Mouse (Mus musculus) heart, embryonic 15.5 days (tissue): Measurements from ENCODE around the gene Ptpn7. TPM values are rescaled to one million over a fixed set of nuclear protein-coding genes. Genes with fewer than 3 reads are reported as not detected.
A peak's percentile ranks its signal among the peaks of the same experiment; 100 is the strongest.
"Not testable (repeated sequence)": the region's sequence is repeated elsewhere in the genome, so short reads cannot be mapped to it uniquely, and the experiment has no call there.

Source experiments
- ATAC-seq: fragments of 200-750 bp; cut with Nextera tagmentation; replicated peaks from 2 replicates; pipeline ENCODE4 v1.8.0; 2017; ENCODE audit warnings: low read depth, moderate TSS enrichment; ENCODE audit not compliant: insufficient number of reproducible peaks, insufficient read depth, low FRiP score
- H3K27ac ChIP-seq: fragments of 300-500 bp; sonication (generic); 2 replicates; pipeline ENCODE4 v1.5.1; 2015; ENCODE audit warnings: mild to moderate bottlenecking, inconsistent platforms
- H3K27me3 ChIP-seq: fragments of 300-500 bp; sonication (generic); 2 replicates; pipeline ENCODE4 v1.6.1; 2015; ENCODE audit warnings: inconsistent platforms
- H3K36me3 ChIP-seq: fragments of 300-500 bp; sonication (generic); 2 replicates; pipeline ENCODE4 v1.6.1; 2015; ENCODE audit warnings: mild to moderate bottlenecking, inconsistent platforms
- H3K4me1 ChIP-seq: fragments of 300-500 bp; sonication (generic); replicated peaks from 2 replicates; pipeline ENCODE4 v1.6.1; 2015; ENCODE audit warnings: inconsistent platforms
- H3K4me2 ChIP-seq: fragments of 300-500 bp; sonication (generic); 2 replicates; pipeline ENCODE4 v1.6.1; 2015; ENCODE audit warnings: inconsistent platforms, mild to moderate bottlenecking, moderate library complexity
- H3K4me3 ChIP-seq: fragments of 300-500 bp; sonication (generic); 2 replicates; pipeline ENCODE4 v1.5.1; 2015; ENCODE audit warnings: mild to moderate bottlenecking, inconsistent platforms
- H3K9ac ChIP-seq: fragments of 300-500 bp; sonication (generic); 2 replicates; pipeline ENCODE4 v1.6.1; 2015; ENCODE audit warnings: mild to moderate bottlenecking, inconsistent platforms
- H3K9me3 ChIP-seq: fragments of 300-500 bp; sonication (generic); replicated peaks from 2 replicates; pipeline ENCODE4 v1.6.1; 2016; ENCODE audit warnings: inconsistent platforms
- WGBS: fragments of 180-500 bp; shearing (Covaris S2); methylation state at CpG from one replicate; pipeline ENCODE4 v1.1.7; 2015; ENCODE audit warnings: mixed read lengths; 5-methylcytosine and 5-hydroxymethylcytosine counted together
- polyA plus RNA-seq: library from polyadenylated mRNA; unstranded; fragments of >200 nt; fragmentation: Nextera tagmentation; extraction: Ambion mirVana; gene quantifications from 2 replicates; pipeline ENCODE4 v1.2.1, GENCODE M21; 2015

Gene Ptpn7
- polyA plus RNA-seq, 1 experiment from 2014 or later = 1.8 TPM

- Histone ChIP-seq H3K27ac (no peak overlapping the region), H3K4me3 (no peak overlapping the region), H3K9me3 (no peaks in the 10 kb centered on the region), H3K4me1 (peaks cover 47% of the 10 kb centered on the region), H3K4me2 (no peak overlapping the region), H3K36me3 (no peaks in the 10 kb centered on the region), H3K9ac (no peak overlapping the region), H3K27me3 (peaks cover 55% of the 10 kb centered on the region)
- no peak for ATAC-seq
- 56% methylated on average over 7 of the region's 7 CpGs for WGBS
Measured at GRCm38 (mm10) chr1:135100400-135100799, 32.1 kb upstream of the Ptpn7 start.

- WGBS = under 1% methylated on average over 40 of the region's 40 CpGs
- peak within 1 kb of the TSS; percentile 78 for H3K4me2 ChIP-seq
- ATAC-seq = 0 out of 2 replicates have a peak, but pooled peaks have one; percentile 25
- peaks cover 88% of the 10 kb centered on the region for H3K27me3 ChIP-seq
- peak within 1 kb of the TSS; percentile 43 for H3K9ac ChIP-seq
- no peaks in the 10 kb centered on the region for H3K36me3 ChIP-seq
- H3K27ac ChIP-seq = no peak within 1 kb of the TSS
- peaks cover 26% of the 10 kb centered on the region for H3K4me1 ChIP-seq
- peak within 1 kb of the TSS; percentile 51 for H3K4me3 ChIP-seq
- no peaks in the 10 kb centered on the region for H3K9me3 ChIP-seq
Measured at GRCm38 (mm10) chr1:135105124-135105523, 27.4 kb upstream of the Ptpn7 start, which contains the start of gene Lgr6. Gene Lgr6, minus strand, starts transcription at chr1:135105276.

GRCm38 (mm10) chr1:135105951-135106350 lies 26.5 kb upstream of the Ptpn7 start:
- Histone ChIP-seq H3K4me2 (peak overlapping the region; percentile 78), H3K9ac (no peak overlapping the region), H3K4me3 (peak overlapping the region; percentile 51), H3K36me3 (no peaks in the 10 kb centered on the region), H3K4me1 (peaks cover 24% of the 10 kb centered on the region), H3K27me3 (peaks cover 87% of the 10 kb centered on the region), H3K9me3 (no peaks in the 10 kb centered on the region), H3K27ac (no peak overlapping the region)
- WGBS = 2% methylated on average over 8 of the region's 8 CpGs
- ATAC-seq = no peak

- Histone ChIP-seq H3K27me3 (peaks cover 68% of the 10 kb centered on the region), H3K27ac (no peak overlapping the region), H3K9ac (no peak overlapping the region), H3K4me2 (no peak overlapping the region), H3K36me3 (no peaks in the 10 kb centered on the region), H3K4me1 (peaks cover 24% of the 10 kb centered on the region), H3K9me3 (no peaks in the 10 kb centered on the region), H3K4me3 (no peak overlapping the region)
- no peak for ATAC-seq
- WGBS = 42% methylated on average over 6 of the region's 6 CpGs
Measured at GRCm38 (mm10) chr1:135108611-135109010, 23.9 kb upstream of the Ptpn7 start.

GRCm38 (mm10) chr1:135110075-135110474 lies 22.4 kb upstream of the Ptpn7 start:
- no peaks in the 10 kb centered on the region for H3K36me3 ChIP-seq
- 19% methylated on average over 6 of the region's 6 CpGs for WGBS
- H3K27me3 ChIP-seq = peaks cover 62% of the 10 kb centered on the region
- peaks cover 14% of the 10 kb centered on the region for H3K4me1 ChIP-seq
- no peaks in the 10 kb centered on the region for H3K9me3 ChIP-seq
- ATAC-seq = no peak
- H3K27ac ChIP-seq = no peak overlapping the region
- no peak overlapping the region for H3K9ac ChIP-seq
- no peak overlapping the region for H3K4me3 ChIP-seq
- H3K4me2 ChIP-seq = no peak overlapping the region

- H3K9ac ChIP-seq, H3K4me2 ChIP-seq, H3K9me3 ChIP-seq, H3K4me1 ChIP-seq, H3K4me3 ChIP-seq, H3K36me3 ChIP-seq, ATAC-seq, H3K27ac ChIP-seq: not testable (repeated sequence)
- 52% methylated on average over 5 of the region's 5 CpGs for WGBS
- peaks cover 53% of the 10 kb centered on the region for H3K27me3 ChIP-seq
Measured at GRCm38 (mm10) chr1:135111271-135111670, 21.2 kb upstream of the Ptpn7 start.

GRCm38 (mm10) chr1:135112661-135113060 lies 19.8 kb upstream of the Ptpn7 start:
- Histone ChIP-seq H3K9me3 (no peaks in the 10 kb centered on the region), H3K27me3 (peaks cover 42% of the 10 kb centered on the region), H3K27ac (no peak overlapping the region), H3K4me1 (peaks cover 6% of the 10 kb centered on the region; the same call in 1 of the 2 replicates), H3K36me3 (no peaks in the 10 kb centered on the region), H3K9ac (no peak overlapping the region), H3K4me3 (no peak overlapping the region), H3K4me2 (no peak overlapping the region)
- no peak for ATAC-seq
- WGBS = 11% methylated on average over 8 of the region's 8 CpGs

- 91% methylated on average over 8 of the region's 8 CpGs for WGBS
- ATAC-seq = no peak
Measured at GRCm38 (mm10) chr1:135124573-135125363, 7.7 kb upstream of the Ptpn7 start.

GRCm38 (mm10) chr1:135125990-135126389 lies 6.5 kb upstream of the Ptpn7 start:
- 0 out of 2 replicates have a peak, but pooled peaks have one; percentile 3 for ATAC-seq
- WGBS = 49% methylated on average over 8 of the region's 8 CpGs
- H3K4me3 ChIP-seq = no peak overlapping the region
- peaks cover 24% of the 10 kb centered on the region for H3K4me1 ChIP-seq
- H3K9ac ChIP-seq = no peak overlapping the region
- no peak overlapping the region for H3K27ac ChIP-seq
- no peak overlapping the region for H3K4me2 ChIP-seq
- H3K9me3 ChIP-seq = no peaks in the 10 kb centered on the region
- H3K36me3 ChIP-seq = no peaks in the 10 kb centered on the region
- peaks cover 49% of the 10 kb centered on the region for H3K27me3 ChIP-seq

More at GRCm38 (mm10) chr1:135124573-135125363, 7.7 kb upstream of the Ptpn7 start:
- Histone ChIP-seq H3K27ac (no peak overlapping the region), H3K9ac (no peak overlapping the region), H3K4me1 (peaks cover 19% of the 10 kb centered on the region), H3K36me3 (no peaks in the 10 kb centered on the region), H3K4me3 (no peak overlapping the region), H3K9me3 (no peaks in the 10 kb centered on the region), H3K27me3 (peaks cover 42% of the 10 kb centered on the region), H3K4me2 (no peak overlapping the region)

- no peak overlapping the region for H3K9ac ChIP-seq
Measured at GRCm38 (mm10) chr1:135126443-135127027, 6.0 kb upstream of the Ptpn7 start.

GRCm38 (mm10) chr1:135128011-135128441 lies 4.5 kb upstream of the Ptpn7 start:
- no peak overlapping the region for H3K9ac ChIP-seq
- H3K36me3 ChIP-seq = no peaks in the 10 kb centered on the region
- no peak overlapping the region for H3K4me2 ChIP-seq
- H3K4me3 ChIP-seq = no peak overlapping the region
- peaks cover 44% of the 10 kb centered on the region for H3K4me1 ChIP-seq
- no peaks in the 10 kb centered on the region for H3K9me3 ChIP-seq
- H3K27ac ChIP-seq = no peak overlapping the region
- peaks cover 51% of the 10 kb centered on the region for H3K27me3 ChIP-seq
- whole genome bisulfite sequencing = 50% methylated on average over 6 of the region's 6 CpGs
- ATAC-seq = no peak

More at GRCm38 (mm10) chr1:135126443-135127027, 6.0 kb upstream of the Ptpn7 start:
- Histone ChIP-seq H3K36me3 (no peaks in the 10 kb centered on the region), H3K9me3 (no peaks in the 10 kb centered on the region), H3K27me3 (peaks cover 50% of the 10 kb centered on the region), H3K4me3 (no peak overlapping the region), H3K4me2 (no peak overlapping the region), H3K4me1 (peaks cover 30% of the 10 kb centered on the region), H3K27ac (no peak overlapping the region)
- 54% methylated on average over 4 of the region's 4 CpGs for WGBS
- ATAC-seq = 0 out of 2 replicates have a peak, but pooled peaks have one; percentile 12
